Mouse (Mus musculus) c-Kit-positive CD71-positive TER-119-negative erythroid progenitor cells, embryonic 14.5 days (primary cell): ENCODE measurements around the gene Klc1.

Experiments
- DNase-seq: peaks from one replicate; pipeline ENCODE4 v3.0.0-alpha.2; 2013; ENCODE audit warnings: low read depth

The Klc1 gene

GRCm38 (mm10) chr12:111853546-111853945 is 94.9 kb downstream of the Klc1 start:
- no peak for DNase-seq

- DNase-seq = no peak
These were observed 96.8 kb downstream of the Klc1 start for GRCm38 (mm10) chr12:111855448-111855847.
